ENCODE assay signal across 15 mouse cellular contexts in genomic region chr2:26002001-26002400, GRCm38 (mm10). TPM values are rescaled to one million over a fixed set of nuclear protein-coding genes. Genes with fewer than 3 reads are reported as not detected.
DNase-seq lines count a peak whose midpoint lies in the region; ATAC-seq and TF ChIP-seq lines count a peak whose summit lies in the region.
"Had no signal": no experiment of that assay in that cellular context is flagged by ENCODE, and none has a peak within 500 bp of the region (broad histone marks: within the 10 kb centered on the region; RNA-seq: fewer than 3 reads in every experiment).

No protein-coding gene starts in this region.

- H3K9me3 ChIP-seq in heart, embryonic 10.5 days, result no peaks in the 10 kb centered on the region
- no peaks in the 10 kb centered on the region for H3K9me3 ChIP-seq in intestine, embryonic 15.5 days
- H3K9me3 ChIP-seq: neural tube, embryonic 13.5 days had no signal

- H3K9ac ChIP-seq in intestine, embryonic 15.5 days, result no peak overlapping the region
- H3K9ac ChIP-seq: neural tube, embryonic 13.5 days had no signal

- 90% methylated on average over 2 of the region's 2 CpGs for WGBS in heart, embryonic 10.5 days
- 90% methylated on average over 2 of the region's 2 CpGs for WGBS in bone marrow, adult 2 months
- WGBS in intestine, embryonic 15.5 days, result 81% methylated on average over 2 of the region's 2 CpGs

- 0 out of 2 replicates have a peak, but pooled peaks have one; percentile 4 for TF ChIP-seq POLR2A in bone marrow, adult 2 months (IDR thresholded peaks at IDR 0.05; ENCODE audit: borderline replicate concordance, control insufficient read depth, low read depth, low read length)

- peak; percentile 45 for DNase-seq in adrenal gland, postnatal 25 days
- no peak for DNase-seq in adrenal gland, adult 2 months
- DNase-seq in heart, postnatal 36 days, result peak; percentile 22 to 25
- no peak for DNase-seq in heart, embryonic 10.5 days (ENCODE audit: low spot score)
- DNase-seq in cerebellum, adult 8-10 months, result peak; percentile 78
- DNase-seq in neural tube, embryonic 10.5 days (ENCODE audit: extremely low spot score, low spot score), result no peak
- DNase-seq: right cerebral cortex, postnatal 4 days; thymus, adult 18-20 months had no signal

- H3K4me2 ChIP-seq in intestine, embryonic 15.5 days (replicated peaks), result no peak overlapping the region
- H3K4me2 ChIP-seq: liver, embryonic 11.5 days; neural tube, embryonic 13.5 days had no signal

- H3K27ac ChIP-seq in heart, embryonic 10.5 days, result no peak overlapping the region
- no peak overlapping the region for H3K27ac ChIP-seq in bone marrow, adult 2 months (ENCODE audit: control insufficient read depth, insufficient read depth, low read depth, low read length, poor library complexity)
- H3K27ac ChIP-seq in intestine, embryonic 15.5 days, result no peak overlapping the region
- H3K27ac ChIP-seq: neural tube, embryonic 13.5 days had no signal

- H3K27me3 ChIP-seq in heart, embryonic 10.5 days (ENCODE audit: insufficient read depth, poor library complexity, severe bottlenecking), result no peaks in the 10 kb centered on the region
- H3K27me3 ChIP-seq in intestine, embryonic 15.5 days (replicated peaks), result no peaks in the 10 kb centered on the region
- H3K27me3 ChIP-seq: neural tube, embryonic 13.5 days; Patski had no signal

- H3K4me3 ChIP-seq in heart, embryonic 10.5 days, result no peak overlapping the region
- H3K4me3 ChIP-seq in bone marrow, adult 2 months (replicated peaks; ENCODE audit: control insufficient read depth, low read depth, low read length), result no peak overlapping the region
- no peak overlapping the region for H3K4me3 ChIP-seq in intestine, embryonic 15.5 days (replicated peaks)
- H3K4me3 ChIP-seq: neural tube, embryonic 13.5 days had no signal

- H3K4me1 ChIP-seq in heart, embryonic 10.5 days, result no peaks in the 10 kb centered on the region
- no peaks in the 10 kb centered on the region for H3K4me1 ChIP-seq in bone marrow, adult 2 months (ENCODE audit: control insufficient read depth, insufficient read depth, low read length)
- no peaks in the 10 kb centered on the region for H3K4me1 ChIP-seq in intestine, embryonic 15.5 days (replicated peaks)
- H3K4me1 ChIP-seq: neural tube, embryonic 13.5 days had no signal

- no peak for ATAC-seq in intestine, embryonic 15.5 days
- ATAC-seq: forebrain, embryonic 14.5 days; midbrain, embryonic 16.5 days; Patski had no signal

- intact Hi-C loops in heart, postnatal 36 days (cut with DNase I), result no loop called here

- no peak for TF ChIP-seq CTCF in bone marrow, adult 2 months (IDR thresholded peaks at IDR 0.05; ENCODE audit: control insufficient read depth, insufficient read depth, low read length)

- H3K36me3 ChIP-seq in heart, embryonic 10.5 days, result peaks cover 92% of the 10 kb centered on the region
- peaks cover 23% of the 10 kb centered on the region for H3K36me3 ChIP-seq in intestine, embryonic 15.5 days

RNA-seq across cellular contexts. Expression of gene Camsap1, which starts 18.9 kb away (rescaled TPM):
- 30.2 and 37.1 TPM in 2 replicates for total RNA-seq in adrenal gland, postnatal 25 days (2021)
- total RNA-seq in adrenal gland, adult 2 months (2021), result 10 to 100 TPM; 31.4 to 32.6 TPM
- 3.9 and 5.5 TPM in 2 replicates for polyA plus RNA-seq in adrenal gland, adult 2 months (2012; rRNA removed)
- 10 to 100 TPM; 37.9 to 46.2 TPM for total RNA-seq in heart, postnatal 36 days (2021)
- 13.4 and 13.9 TPM in 2 replicates for polyA plus RNA-seq in heart, embryonic 10.5 days (2016; fragmentation: Nextera tagmentation; extraction: Ambion mirVana)
- polyA plus RNA-seq in bone marrow, adult 2 months (2011; ENCODE audit: insufficient read depth, insufficient read length, low replicate concordance, missing spikeins), result 13.0 and 18.9 TPM in 2 replicates
- 11.3 and 15.6 TPM in 2 replicates for polyA plus RNA-seq in intestine, embryonic 15.5 days (2015; fragmentation: Nextera tagmentation; extraction: Ambion mirVana)

RNA-seq across cellular contexts. Expression of gene Ubac1, which starts 19.5 kb away (rescaled TPM):
- 36.5 and 40.0 TPM in 2 replicates for total RNA-seq in adrenal gland, postnatal 25 days (2021)
- 10 to 100 TPM; 32.9 to 40.0 TPM for total RNA-seq in adrenal gland, adult 2 months (2021)
- polyA plus RNA-seq in adrenal gland, adult 2 months (2012; rRNA removed), result 37.8 and 42.3 TPM in 2 replicates
- 10 to 100 TPM; 84.8 to 97.5 TPM for total RNA-seq in heart, postnatal 36 days (2021)
- 116 and 127 TPM in 2 replicates for polyA plus RNA-seq in heart, embryonic 10.5 days (2016; fragmentation: Nextera tagmentation; extraction: Ambion mirVana)
- 452 and 465 TPM in 2 replicates for polyA plus RNA-seq in bone marrow, adult 2 months (2011; ENCODE audit: insufficient read depth, insufficient read length, low replicate concordance, missing spikeins)
- polyA plus RNA-seq in intestine, embryonic 15.5 days (2015; fragmentation: Nextera tagmentation; extraction: Ambion mirVana), result 82.2 and 84.1 TPM in 2 replicates

Comparison
In these comparisons a context has a peak if more than half of its experiments do, and no peak if none do; other contexts are left out.
1. DNase-seq: peak in adrenal gland, postnatal 25 days (single experiment), heart, postnatal 36 days (2 of 2) and cerebellum, adult 8-10 months (single experiment); none in adrenal gland, adult 2 months (single experiment), heart, embryonic 10.5 days (single experiment) and neural tube, embryonic 10.5 days (single experiment).